Mouse (Mus musculus) right cerebral cortex, postnatal 10 days (tissue): ENCODE data around the gene Gcnt7.

Experiments used
- DNase-seq, 2 experiments: peaks; one replicate each; pipeline ENCODE4 v3.0.0; 2021; ENCODE audit warnings: low spot score in 2 of 2

The Gcnt7 gene

DNA sequence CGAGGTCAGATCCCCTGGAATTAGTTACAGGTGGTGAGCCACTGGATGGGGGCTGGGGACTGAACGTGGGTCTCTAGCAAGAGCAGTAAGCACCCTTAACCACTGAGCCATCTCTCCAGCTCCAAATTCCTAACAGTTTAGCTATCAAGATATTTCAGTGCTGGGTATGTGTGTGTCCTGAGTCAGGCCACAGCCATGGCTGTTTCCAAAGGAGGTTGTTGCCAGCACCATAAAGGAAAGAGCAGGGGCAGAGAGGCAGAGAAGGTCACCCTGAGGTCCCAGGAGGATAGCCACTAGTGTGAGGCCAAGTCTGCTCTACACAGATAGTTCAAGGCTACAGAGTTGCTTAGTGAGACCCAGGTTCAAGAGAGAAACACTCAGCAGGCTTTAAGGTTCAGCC, 2.3 kb upstream of the Gcnt7 start:
- no peak for DNase-seq

DNA sequence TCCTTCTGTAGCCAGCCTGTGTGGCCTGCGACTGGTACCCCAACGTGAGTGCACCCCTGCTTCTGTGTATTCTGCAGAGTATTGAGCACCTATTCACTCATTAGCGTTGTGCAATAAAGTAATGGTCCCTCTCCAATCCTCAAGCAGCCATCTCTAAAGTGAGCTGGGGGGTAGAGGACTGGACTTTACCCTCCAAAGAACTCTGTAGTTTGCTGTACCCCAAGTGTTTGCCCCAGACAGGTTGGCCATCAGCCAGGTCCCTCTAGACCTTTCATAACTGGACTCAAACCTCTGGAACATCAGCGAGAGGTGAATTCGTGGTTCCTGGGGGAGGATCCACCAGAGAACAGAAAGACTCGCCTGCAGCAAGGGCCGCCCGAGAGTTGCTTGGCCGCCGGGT, 5.9 kb downstream of the Gcnt7 start:
- no peak for DNase-seq

- DNase-seq, result no peak
These were observed 6.4 kb downstream of the Gcnt7 start for GRCm38 (mm10) chr2:172452031-172452430.

DNA sequence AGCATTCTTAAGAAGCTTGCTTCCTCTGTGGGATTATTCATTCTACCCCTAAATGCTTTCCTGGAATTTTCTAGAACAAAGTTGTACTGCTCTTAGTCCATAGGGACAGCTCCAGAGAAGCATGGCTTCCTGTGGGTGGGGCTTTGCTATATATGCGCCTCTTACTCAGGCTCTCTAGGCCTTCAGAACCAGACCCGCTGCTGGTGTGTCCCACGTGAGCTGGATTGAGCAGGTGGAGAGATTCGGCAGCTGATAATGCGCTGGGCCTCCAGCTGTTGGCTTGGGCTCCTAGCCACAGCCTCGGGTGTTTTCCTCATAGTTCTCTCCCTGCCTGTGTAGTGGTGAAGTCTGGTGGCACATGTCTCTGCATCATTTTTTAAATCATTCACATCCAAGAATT, 7.8 kb downstream of the Gcnt7 start:
- no peak for DNase-seq

DNA sequence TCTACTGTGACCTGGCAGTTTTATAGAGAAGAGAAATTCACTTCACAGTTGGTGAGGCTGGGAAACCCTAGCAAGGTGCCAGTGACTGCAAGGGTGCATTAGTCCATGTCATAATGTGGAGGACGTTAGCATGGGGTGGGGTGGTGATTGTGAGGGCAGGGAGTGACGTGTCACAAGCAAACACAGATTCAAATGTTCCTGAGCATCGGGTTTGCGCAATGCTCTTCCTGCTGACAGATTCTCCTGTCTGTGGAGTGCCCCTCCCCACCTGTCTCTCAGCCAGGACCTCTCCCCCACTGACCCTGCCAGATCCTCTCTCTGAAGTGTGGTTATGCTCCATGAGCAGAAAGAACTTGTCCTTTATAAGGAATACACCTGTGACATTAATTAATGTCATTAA, 10.1 kb downstream of the Gcnt7 start:
- no peak for DNase-seq

- DNase-seq, result no peak
These were observed 11.1 kb downstream of the Gcnt7 start for GRCm38 (mm10) chr2:172447317-172447716.

DNA sequence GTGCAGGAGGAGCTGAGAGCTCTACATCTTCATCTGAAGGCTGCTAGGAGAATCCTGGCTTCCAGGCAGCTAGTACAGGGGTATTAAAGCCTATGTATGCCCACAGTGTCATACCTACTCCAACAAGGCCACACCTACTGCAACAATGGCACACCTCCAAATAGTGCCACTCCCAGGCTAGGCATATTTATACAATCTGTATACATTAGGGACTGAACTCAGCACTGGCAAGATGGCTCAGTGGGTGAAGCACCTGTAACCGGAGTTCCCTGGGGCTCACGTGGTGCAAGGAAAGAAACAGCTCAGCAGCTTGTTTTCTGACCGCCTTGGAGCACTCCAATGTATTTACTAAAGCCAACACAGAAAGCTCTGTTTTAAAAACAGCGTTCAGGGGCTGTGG, 12.8 kb downstream of the Gcnt7 start:
- DNase-seq, result no peak

GRCm38 (mm10) chr2:172441176-172441575, 17.2 kb downstream of the Gcnt7 start:
- DNase-seq, result no peak

DNA sequence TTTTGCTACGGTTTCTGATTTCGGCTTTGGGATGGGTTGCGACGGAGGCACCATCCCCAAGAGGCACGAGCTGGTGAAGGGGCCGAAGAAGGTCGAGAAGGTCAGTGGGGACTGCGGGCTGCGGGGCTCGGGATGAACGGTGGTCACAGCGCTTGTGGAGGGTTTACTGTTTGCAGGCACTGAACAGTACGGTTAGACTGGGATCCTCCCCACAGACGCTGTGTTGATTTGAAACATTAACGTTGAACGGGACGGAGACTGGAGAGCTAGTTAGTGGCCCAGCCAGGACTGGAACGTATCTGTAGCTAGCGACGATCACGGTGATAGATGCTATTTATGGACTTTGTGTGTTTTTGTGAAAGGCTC, 17.8 kb downstream of the Gcnt7 start:
- DNase-seq, result no peak

DNA sequence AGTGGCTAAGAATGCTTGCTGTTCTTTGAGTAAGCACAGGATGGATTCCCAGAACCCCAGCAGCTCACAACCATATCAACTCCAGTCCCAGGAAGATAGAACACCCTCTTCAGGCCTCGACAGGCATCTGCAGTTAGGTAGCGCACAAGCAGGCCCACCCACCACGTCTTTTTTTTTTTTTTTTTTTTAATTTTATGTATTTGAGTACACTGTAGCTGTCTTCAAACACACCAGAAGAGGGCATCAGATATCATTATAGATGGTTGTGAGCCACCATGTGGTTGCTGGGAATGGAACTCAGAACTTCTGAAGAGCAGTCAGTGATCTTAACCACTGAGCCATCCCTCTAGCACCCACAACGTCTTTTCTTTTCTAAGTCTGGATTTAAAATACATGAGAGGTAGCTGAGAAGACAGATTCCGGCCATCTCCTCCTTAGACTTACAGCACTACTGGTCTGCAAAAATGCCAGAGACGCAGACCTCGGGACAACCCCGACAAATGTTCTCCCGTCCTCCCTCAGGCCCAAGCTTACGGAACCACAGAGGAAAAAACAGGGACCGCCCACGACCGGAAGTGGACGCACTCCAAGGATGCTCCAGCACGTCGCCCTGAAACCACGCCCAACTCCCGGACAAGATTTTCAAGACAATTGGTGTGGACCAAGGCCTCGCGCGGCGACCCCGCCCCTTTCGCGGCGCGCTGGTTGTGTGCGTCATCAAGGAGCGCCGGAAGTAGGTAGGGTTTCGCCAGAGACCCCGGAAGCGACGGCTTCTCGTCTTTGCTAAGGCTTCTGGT, 18.4 kb downstream of the Gcnt7 start, which contains the start of gene Rtf2:
TSS of gene Rtf2 (plus strand) at position 714 of the 797 bp plus-strand sequence.
- DNase-seq, result peak; percentile 100

GRCm38 (mm10) chr2:172437371-172437952, 20.9 kb downstream of the Gcnt7 start:
- no peak for DNase-seq

DNA sequence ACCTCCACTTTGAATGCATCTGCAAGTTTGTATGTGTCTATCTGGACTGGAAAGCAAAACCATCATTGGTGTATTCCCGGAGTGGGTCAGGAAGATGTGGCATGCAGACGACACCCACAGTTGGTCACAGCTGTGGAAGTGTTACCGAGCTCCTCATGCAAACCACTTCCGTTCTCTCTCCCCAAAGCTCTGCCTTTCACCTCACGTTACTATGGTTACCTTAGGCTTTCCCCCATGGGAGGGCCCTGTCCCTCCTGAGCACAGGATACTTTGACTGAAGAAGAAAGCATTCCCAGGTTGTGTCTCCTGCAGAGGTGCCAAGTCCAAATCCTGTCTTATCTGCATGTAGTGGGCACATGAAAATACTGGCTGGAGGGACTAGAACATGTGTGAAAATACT, 24.6 kb downstream of the Gcnt7 start:
- no peak for DNase-seq

DNA sequence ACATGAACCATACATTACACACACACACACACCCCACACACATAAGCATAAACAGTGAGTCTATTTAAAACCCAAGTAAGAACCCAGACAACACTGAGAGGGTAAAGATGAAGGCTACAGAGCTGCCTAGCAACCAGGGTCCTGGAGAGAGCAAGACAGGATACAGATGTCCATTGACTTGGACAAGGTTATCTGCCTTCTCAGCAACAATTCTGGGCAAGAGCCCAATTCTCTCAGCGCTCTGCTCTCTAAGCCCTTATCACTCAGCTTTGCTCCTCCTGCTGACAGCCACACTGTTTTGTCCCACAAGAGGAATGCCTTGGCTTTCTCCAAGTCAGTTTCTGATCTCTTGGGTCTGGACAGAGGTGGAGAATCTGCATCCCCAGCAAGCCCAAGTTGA, 27.8 kb downstream of the Gcnt7 start:
- peak; percentile 42 to 48 for DNase-seq

GRCm38 (mm10) chr2:172418208-172418607, 40.2 kb downstream of the Gcnt7 start:
- DNase-seq, result no peak

GRCm38 (mm10) chr2:172416876-172417275, 41.5 kb downstream of the Gcnt7 start:
- no peak for DNase-seq

GRCm38 (mm10) chr2:172416218-172416617, 42.2 kb downstream of the Gcnt7 start:
- DNase-seq, result no peak

GRCm38 (mm10) chr2:172413894-172414293, 44.5 kb downstream of the Gcnt7 start:
- no peak for DNase-seq

GRCm38 (mm10) chr2:172413273-172413672, 45.1 kb downstream of the Gcnt7 start:
- DNase-seq, result no peak

GRCm38 (mm10) chr2:172412454-172412853, 45.9 kb downstream of the Gcnt7 start:
- DNase-seq, result no peak

DNA sequence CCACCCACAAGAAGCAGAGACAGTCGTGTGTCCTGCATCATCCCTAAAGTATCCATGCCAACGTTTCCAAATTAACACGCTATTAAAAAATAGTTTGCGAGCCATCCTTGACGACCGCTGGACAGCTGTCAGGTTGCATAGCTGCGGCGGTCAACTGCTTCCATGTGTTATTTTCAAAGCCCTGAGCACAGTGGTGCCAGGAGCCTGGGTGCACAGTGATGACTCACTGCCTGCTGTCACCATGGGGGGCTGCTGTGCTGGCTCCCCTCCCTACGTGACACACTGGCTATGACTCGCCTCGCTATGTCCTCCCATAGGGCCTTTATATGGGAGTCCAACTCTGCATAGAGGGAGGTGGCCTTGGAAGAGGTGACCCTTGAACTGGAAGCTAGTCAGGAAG, 47.3 kb downstream of the Gcnt7 start:
- no peak for DNase-seq

DNA sequence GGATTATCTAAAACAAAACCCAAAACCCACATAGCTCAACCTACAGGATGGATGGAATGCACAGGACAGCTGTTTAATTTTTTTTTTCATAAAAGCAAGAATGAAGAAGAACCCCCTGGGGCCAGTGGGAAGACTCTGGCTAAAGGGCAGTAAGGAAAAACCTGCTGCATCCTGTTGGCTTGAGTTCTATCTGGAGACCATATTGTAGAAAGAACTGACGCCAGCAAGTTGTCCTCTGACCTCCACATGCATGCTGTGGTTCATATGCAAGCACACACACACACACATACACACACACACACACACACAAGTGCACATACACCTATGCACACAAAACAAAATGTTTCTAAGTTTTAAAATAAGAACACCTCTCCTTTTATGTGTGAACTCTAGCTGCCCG, 47.7 kb downstream of the Gcnt7 start:
- DNase-seq, result no peak

DNA sequence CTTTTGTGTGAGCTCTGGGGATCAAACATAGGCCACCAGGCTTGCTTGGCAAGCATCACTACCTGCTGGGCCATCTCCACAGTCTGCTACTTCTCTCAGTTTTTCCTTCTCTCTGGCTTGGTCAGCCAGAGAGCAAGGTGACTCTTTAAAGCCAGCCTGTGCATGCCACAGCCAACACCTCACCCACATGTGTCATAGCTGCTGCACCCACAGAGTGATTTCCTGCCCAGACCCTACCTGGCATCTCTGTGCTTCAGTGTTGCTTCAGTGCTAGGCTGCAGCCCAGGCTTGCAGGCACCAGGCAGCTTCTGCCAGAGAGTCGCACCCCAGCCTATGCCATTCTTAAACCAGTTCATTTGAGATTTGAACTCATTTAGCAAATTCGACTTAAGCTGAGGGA, 50.9 kb downstream of the Gcnt7 start:
- DNase-seq, result no peak

GRCm38 (mm10) chr2:172406173-172406572, 52.2 kb downstream of the Gcnt7 start:
- no peak for DNase-seq

DNA sequence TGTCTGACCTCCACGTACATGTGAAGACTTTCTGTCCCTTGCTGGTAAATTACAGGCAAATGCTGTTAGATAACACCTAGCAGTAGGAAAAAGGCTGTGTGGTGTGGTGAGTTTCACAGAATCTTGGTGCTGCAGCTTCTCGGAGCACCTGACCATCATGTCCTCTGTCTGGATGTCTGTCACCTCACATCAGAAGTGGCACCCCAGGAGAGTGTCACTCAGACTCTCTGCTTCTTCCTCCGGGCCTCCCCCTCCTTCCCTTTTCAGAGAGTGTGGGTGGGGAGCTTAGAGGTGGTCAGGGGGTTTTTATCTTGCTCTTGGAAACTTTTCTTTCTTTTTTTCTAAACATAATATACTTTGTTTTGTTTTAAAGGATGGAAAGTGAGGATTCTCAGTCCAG, 53.4 kb downstream of the Gcnt7 start:
- no peak for DNase-seq
